Mouse (Mus musculus) cerebellum, adult 18-20 months (tissue): ENCODE measurements around the gene Slc12a3.
A peak's percentile ranks its signal among the peaks of the same experiment; 100 is the strongest.

Experiments
- DNase-seq, 2 experiments: peaks; one replicate each; pipeline ENCODE4 v3.0.0; 2021

The Slc12a3 gene

DNA sequence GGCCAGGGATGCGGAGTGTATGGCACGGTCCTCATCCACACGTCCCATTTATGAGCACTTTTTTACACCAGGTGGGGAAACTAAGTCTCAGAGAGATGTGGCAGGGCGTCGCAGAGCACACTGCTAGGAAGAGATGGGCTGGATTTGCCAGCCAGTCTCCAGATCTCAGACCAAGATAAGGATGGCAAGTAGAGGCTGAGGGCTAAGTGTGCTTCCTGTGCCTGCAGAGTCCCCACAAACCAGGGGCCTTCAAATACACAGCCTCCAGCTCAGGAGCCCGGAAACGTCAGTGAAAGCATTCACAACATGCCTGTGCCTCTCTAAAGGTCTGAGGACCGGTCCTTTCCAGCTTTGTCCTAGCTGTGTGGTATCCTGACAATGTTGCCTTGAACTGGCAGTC is 8.6 kb downstream of the Slc12a3 start:
- DNase-seq: no peak

DNA sequence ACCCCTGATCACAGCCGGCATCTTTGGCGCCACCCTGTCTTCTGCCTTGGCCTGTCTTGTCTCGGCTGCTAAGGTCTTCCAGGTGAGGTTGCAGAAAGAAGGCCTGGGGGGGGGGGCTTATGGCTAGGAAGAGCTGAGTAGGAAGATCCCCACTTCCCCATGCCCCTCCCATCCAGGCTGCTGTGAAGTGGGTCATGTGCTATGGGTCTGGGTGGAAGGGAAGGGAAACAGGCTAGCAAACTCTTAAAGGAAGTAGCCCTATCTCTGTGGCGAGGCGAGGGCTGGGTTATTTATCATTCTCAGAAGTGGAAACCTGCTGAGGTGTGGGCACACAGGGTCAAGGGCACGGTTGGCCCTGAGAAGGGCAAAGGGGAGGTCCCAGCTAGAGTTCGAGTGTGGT is 11.8 kb downstream of the Slc12a3 start:
- no peak for DNase-seq

DNA sequence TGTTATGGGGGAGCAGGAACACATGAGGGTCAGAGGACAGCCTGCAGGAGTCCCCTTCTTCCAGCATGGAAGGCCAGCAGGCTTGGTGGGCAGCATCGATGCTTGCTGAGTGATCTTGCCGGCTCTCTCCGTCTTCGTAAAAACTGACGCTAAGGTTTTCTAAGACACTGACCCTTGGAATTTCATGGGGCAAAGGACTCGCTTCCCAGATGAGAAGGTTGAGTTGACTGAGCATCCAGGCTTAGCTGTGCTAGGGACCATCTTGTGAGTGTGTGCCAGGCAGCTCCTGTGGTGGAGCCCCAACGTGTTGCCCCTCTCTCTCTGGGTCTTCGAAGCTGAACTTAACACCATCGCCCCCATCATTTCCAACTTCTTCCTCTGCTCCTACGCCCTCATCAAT is 13.7 kb downstream of the Slc12a3 start:
- no peak for DNase-seq

DNA sequence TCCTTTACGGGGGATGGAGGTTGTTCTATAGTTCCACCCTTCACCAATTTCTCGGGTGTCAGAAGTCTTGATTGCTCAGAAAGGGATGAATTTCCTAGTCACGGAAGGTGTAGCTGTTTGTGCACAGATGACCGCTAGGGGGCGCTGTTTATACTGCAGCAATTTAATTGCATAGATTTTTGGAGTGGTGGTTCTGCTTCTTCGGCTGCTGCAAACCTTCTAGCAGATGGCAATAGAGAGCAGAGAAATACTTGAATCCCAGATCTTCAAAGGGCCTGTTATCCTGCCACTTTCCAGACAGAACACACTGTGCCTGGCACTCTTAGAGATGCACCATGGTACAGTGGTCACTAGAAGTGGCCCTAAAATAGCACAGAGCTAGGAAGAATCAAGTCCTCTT is 14.3 kb downstream of the Slc12a3 start:
- peak; percentile 69 to 80 for DNase-seq

DNA sequence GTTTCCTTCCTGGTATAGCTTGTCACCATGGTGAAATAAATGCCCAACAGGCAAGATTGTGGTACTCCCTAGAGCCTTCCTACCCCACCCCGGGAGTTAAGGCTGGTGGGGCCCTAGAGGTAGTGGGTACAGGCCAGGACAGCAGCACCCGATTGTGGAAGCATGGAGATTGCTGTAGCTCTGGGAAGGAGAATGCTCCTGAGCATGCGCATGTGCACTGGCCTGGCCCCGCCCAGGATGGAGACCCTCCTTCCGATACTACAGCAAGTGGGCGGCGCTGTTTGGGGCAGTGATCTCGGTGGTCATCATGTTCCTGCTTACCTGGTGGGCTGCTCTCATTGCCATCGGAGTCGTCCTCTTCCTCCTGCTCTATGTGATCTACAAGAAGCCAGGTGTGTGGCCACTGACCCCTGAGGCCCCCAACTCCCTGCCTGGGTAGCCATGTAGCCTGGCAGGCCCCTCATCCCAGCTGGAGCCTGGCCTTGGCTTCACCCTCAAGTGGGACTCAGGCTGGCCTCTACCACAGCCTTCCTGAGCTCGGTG is 14.8 kb downstream of the Slc12a3 start:
- no peak for DNase-seq

DNA sequence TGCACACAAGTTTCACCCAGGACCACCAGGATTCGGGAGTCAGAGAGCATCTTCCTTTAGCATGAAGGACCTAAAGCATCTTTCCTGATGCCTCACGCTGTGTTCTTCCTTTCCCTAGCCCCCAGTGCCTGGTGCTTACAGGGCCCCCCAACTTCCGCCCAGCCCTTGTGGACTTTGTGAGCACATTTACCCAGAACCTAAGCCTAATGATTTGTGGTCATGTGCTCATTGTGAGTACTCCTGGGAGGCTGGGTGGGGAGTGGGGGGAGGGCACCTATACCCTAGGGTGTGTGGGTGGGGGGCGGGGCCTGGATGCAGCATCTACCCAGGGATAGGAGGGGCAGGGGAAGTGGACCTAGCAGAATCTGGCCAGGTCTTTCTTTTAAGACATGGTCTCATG is 16.7 kb downstream of the Slc12a3 start:
- no peak for DNase-seq

DNA sequence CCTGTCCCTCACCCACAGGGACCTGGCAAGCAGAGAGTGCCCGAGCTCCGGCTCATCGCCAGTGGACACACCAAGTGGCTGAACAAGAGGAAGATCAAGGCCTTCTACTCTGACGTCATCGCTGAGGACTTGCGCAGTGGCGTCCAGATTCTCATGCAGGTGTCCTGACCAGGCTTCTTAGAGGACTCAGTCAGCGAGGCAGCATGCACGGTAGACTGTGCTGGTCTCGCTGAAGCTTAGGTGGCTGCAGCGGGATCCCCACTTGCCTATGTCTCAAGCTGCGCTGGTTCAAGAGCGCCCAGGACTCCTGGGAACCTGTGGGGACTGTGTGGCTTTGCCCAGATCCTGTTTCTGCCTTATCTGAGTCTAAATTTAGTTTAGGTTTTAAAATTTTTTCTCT is 17.3 kb downstream of the Slc12a3 start:
- no peak for DNase-seq

DNA sequence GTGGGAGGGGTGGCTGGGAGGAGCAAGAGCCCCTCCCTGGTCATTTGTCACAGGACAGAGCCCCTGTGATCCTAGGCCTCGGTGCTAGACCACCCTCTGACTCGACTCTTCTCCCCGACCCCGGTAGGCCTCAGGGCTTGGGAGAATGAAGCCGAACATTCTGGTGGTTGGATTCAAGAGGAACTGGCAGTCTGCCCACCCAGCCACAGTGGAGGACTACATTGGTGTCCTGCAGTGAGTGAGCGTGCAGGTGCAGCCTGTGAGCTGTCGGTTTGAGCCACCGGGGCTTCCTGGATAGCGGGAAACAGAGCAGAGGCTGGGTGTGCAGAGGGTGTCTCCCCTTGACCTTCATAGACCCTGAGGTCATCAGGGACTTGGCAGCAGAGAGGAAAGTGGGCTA is 19.4 kb downstream of the Slc12a3 start:
- DNase-seq: no peak

DNA sequence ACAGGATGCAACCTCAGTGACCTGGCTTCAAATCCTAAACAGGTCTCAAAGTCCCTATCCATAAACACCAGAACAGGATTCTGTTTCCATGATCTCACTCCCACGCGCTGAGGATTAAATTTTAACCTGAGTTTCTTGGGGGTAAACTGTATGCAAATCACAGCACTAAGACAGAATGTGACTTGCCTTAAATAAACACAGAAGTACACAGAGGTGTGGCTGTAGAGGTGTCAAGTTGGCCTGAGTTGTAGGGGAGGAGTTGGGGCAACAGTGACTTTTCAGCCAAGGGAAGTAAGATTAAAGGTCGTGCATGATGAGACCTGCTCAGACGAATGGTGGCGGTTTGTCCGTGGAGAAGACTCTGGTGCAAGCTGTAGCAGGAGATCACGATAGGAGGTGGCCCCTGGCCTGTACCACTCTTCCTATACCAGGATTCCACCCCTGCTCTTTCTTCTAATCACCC is 25.1 kb downstream of the Slc12a3 start:
- DNase-seq: no peak

DNA sequence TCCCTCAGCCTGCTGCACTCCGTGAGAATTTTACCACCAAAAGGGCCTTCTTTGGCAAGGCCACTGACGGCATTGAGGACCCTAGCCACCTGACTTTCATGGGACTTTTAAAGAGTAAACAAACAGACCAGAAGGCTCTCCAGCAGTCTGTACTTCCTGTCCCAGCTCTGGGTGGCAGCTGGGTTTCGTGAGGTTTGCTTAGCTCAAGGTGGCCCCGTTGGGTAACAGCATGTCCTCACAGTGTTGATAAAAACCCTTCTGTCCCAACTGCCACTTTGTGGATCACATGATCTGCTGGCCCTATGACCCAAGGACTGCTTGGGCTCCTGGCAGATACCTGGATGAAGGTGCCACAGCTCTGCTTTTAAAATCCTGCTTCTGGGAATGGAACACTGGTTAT is 25.6 kb downstream of the Slc12a3 start:
- DNase-seq: no peak

DNA sequence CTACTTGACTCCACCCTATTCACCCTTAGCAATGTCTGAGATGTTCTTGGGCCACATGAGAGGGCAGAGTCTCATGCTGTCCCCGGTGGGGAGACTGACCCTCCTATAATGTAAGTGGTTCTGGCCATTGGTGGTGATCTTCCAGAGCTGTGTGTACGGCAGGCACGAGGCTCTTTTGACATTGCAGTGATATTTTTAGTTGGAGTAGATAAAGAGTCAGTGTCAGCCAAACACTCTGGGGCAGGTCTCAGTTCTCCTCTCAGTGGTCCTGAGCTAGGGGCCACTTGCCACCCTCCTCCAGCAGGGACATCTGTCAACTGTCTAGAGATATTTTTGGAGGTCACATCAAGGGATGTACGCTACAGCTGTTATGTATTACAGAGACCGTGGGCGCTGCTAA is 28.2 kb downstream of the Slc12a3 start:
- DNase-seq: no peak

DNA sequence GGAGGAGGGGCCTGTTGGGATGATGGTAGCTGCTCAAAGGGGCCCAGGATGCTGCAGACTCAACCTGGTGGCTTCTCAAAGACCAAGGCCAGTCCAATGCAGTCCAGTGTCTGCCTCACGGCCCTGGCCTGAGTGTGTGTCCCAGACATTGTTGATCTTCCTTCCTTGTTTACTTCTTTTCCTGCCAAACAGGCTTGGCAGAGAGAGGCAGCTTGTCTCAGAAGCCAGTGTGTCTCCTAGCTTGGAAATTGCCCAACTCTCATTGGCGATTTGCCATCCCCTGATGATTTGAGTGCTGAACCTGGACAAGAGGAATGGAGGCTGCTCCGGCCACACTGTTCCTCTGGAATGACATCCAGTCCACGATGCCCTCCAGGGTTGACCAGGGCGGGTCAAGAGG is 29.5 kb downstream of the Slc12a3 start:
- DNase-seq: peak; percentile 75 to 79

DNA sequence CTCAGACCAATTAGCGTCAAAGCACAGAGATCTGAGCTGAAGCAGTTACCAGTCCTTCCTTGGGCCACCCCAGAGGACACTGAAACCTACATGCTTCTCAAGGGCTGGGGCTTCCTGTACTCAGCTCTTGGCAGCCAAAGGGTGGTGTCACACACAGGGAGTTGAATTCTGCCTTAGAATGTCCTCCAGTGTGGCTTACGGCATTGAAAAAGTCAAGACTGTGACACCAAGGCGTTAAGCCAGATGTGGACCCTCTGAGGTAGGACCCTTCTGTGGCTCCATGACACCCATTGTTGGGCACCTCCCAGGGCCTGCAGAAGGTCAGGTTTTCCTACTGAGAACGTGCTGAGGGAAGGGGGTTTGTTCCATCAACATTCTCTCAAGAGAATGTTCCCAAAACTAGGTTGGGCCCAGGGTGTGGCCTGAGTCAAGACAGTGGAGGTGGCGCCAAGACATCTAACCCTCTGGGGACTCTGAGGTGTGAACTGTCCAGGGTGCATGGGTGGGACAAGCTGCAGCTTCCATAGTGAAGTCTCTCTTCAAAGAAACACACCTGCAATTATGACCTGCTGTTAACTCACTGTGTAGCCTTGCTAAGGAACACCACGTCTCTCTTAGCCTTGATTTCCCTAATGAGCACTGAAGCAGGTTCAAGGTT is 32.9 kb downstream of the Slc12a3 start:
- DNase-seq: no peak

DNA sequence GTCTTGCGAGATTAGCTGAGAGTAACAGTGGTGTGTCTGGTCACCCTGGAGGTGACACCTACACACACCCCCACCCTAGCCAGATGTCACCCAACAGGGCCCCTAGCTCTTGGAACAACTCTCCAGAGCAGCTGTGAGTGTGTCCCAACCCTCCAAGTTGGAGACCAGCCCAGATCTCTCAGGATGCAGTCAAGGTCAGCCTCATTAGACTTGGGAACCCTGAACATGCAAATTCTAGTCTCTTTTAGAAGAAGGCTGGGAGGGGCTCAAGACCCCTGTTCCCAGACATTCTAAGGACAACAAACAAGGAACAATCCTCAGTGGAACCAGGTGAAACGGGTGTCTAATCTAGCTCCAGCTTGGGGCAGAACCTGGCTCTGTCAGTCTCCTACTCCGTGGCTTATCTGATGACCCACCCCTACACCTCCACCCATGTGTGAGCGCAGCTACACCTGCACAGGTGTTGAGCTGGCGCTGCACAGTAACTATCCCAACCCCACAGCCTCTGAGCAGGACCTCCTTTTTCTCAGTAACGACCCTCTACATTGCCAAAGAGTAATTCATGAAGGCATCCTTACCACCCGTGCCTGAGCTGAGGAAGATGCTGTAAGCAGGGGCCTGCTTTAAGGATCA is 33.7 kb downstream of the Slc12a3 start:
- DNase-seq: no peak

DNA sequence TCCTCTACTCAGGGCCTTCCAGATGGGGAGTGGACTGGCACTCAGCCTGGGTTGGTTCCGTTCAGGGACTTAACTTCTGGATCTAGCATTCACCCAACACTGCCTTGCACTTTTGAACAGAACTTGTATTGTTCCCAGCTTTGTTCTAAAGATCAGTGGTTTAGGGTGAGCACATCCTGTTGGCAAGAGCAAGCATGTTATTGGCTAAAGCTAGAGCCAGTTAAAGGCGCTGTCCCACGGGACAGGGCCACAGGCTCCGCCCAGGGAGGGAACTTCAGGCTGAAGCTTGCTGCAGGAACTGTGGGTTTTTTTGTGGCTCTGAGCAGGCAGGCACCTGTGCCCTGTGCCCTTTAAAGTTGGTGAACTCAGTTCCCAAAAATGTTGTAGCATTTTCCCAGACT is 34.3 kb downstream of the Slc12a3 start:
- no peak for DNase-seq

DNA sequence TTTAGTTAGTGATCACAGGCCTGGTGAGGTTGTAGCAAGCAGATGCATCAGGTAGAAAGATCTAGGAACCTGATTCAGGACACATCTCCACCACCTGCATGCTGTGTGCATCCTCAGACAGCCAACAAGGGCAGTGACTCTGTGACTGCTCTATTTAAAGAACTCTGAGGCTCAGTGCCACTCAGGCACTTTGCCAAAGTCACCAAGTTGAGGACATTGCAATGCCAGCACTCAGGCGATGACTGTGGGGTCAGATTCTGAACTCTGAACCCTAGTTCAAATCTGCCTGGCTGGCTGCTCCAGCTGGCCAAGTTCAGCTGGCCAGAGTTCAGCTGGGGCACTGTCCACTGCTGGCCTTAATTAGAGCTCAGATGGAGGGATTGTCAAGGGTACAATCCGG is 34.9 kb downstream of the Slc12a3 start:
- peak; percentile 21 to 28 for DNase-seq

DNA sequence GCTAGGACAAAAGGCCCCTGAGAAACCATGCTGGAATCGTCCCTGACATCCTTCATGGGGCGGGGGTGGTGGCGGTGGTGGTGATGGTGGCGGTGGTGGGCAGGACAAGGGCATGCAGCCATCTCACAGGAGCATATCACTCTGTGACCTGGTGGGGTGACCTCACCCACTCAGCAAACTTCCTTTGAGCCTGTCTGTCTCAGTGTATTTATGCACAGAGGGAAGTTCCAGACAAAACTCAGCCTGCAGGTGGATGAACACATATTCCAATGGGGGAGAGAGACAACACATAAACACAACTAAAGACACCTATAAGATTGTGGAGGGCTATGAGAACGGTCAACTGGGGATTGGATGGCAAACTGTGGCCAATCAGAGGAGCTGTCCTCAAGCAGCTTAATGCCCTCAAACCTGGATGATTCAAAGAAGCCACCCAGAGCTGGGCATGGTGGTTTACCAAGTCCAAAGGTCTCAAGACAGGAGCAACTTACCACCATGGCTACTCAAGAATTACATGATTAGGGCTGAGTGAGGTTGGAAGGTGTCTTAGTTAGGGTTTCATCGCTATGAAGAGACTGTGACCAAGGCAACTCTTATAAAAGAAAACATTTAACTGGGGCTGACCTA is 35.8 kb downstream of the Slc12a3 start:
- no peak for DNase-seq

DNA sequence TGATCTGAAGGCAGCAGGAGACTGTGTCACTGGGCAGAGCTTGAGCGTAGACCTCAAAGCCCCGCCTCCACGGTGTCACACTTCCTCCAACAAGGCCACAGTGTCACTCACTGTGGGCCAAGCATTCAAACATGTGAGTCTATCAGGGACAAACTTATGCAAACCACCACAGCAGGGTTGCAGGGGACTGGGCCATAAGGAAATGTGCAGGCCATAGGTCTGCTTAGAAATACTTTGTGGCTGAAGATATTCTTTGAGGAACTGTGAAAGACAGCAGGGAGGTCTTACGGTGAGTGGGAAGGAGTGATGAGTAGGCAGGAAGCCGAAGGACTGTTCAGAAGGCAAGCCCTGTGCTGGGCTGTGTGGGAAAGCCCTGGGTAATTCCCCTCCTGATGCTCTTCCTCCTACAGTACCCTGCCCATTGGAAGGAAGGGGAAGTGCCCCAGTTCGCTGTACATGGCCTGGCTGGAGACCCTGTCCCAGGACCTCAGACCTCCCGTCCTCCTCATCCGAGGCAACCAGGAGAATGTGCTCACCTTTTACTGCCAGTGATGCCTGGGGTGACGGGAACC is 36.5 kb downstream of the Slc12a3 start:
- DNase-seq: no peak

DNA sequence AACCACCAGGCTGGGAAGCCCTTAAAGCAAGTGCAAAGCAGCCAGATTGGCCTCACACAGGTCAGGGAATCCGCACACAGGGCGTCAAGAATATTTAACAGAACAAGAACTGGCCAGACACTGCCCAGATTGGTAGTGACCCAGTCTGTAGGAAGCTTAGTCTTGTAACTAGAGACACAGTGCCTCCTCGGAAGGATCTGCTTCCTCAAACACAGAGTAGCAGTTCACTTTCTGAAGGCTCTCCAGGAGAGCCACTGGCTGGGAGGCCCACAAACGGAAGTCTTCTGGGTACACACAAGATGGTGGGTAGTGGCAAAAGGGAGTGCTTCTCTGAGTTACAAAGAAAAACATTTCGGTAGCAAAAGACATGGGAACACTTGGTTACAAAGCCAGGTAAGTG is 41.8 kb downstream of the Slc12a3 start:
- no peak for DNase-seq

DNA sequence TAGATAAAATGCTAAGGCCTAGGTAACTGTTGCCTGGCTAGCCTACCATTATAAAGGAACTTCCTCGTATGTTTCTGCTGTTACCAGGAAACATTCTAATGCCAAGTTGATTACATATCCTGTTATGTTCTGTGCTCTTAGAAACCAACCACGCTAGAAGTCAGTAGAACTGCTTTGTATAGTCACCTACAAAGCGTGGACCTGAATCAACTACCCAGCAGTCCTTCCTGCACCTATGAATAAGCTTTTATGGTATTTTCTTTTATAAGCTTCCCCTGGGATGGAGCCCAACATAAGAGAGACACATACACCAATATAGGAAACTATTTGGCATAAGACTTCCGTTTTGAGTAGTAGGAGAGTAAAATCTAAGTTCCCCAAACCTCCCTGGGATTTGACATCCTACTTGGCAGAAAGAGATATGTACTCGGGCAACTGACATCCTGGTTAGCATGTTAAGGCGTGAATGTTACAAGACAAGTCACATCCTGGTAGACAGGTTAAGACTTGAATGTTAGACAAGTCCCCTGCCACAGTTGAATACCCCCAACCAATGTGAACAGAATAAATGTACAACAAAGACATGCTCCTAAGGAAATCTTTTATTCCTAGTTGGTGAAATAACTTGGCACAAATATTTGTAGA is 44.1 kb downstream of the Slc12a3 start:
- DNase-seq: no peak

DNA sequence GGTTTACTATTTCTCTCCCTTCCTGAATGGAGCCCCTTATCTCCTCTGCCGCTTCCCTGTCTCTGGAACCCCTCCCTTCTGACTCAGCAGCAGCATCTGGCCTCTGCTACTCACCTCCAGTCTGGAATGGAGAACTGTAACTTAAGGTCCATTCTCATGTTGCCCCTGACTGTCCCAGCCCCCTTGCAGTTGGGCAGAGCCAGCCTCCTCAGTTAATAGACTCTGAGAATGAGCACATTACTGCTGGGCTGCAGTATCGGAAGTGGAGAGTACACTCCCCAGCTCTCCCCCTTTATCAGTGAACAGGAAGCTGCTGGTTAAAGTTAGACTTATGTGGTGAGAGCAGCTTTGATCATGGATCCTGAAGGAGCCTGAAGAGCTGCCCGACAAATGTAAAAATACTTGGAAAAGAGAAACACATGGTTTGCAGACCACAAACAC is 46.6 kb downstream of the Slc12a3 start:
- DNase-seq: no peak

DNA sequence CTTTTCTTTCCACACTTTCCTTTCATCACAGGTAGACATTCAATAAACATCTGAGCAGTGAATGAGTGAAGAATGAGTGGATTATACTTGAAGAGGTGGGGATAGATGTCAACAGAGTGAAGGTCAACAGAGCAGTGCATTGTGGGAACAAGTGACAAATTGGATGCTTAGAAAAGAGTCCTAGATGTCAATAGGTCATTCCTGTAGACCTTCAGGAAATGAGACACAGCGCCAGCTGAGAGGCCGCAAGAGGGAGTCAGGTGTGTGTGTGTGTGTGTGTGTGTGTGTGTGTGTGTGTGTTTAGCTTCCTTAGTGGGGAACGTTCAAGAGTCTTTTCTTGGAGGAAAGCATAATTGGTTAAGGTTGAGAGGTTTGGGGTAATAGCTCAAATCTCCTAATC is 47.2 kb downstream of the Slc12a3 start:
- DNase-seq: no peak

DNA sequence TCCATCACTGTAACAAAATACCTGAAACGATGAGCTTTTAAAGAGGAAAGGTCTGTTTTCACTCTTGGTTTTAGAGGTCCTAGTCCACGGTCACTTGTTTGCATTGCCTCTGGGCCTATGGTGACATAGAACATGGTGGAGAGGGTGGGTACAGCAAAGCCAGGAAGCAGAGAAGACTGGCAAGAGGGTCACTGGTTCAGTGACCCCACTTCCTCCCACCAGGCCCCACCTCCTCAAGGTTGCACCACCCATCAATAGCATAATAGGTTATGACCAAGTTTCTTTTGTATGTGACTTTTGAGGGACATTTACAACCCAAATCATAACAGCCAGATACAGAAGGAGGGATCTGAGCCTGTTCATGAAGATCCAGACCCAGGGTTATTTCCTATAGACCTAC is 47.6 kb downstream of the Slc12a3 start:
- DNase-seq: no peak
